Mouse (Mus musculus): ENCODE measurements around the gene Gm9964. TPM values are rescaled to one million over a fixed set of nuclear protein-coding genes. Genes with fewer than 3 reads are reported as not detected.

Gene Gm9964
- polyA plus RNA-seq, 1 experiment: not detected

GRCm38 (mm10) chr11:79252881-79253541 lies 43.7 kb downstream of the Gm9964 start:
- Histone ChIP-seq H3K27me3 (ENCODE audit: control insufficient read depth) (peaks cover 14% of the 10 kb centered on the region), H3K36me3 (ENCODE audit: control insufficient read depth) (peaks cover 40% of the 10 kb centered on the region), H3K4me3 (replicated peaks) (peak overlapping the region; percentile 99), H3K4me1 (ENCODE audit: control insufficient read depth) (peaks cover 37% of the 10 kb centered on the region), H3K9me3 (ENCODE audit: control insufficient read depth, low read length) (peaks cover 3% of the 10 kb centered on the region; the same call in 1 of the 2 replicates)
- TF ChIP-seq GATA1 (IDR thresholded peaks at IDR 0.05; ENCODE audit: low read length) (no peak), TAL1 (IDR thresholded peaks at IDR 0.05; ENCODE audit: low read length) (no peak)

Other genes with a start within 250 kb of the Gm9964 start
- gene Ksr1, start 150.5 kb downstream of the Gm9964 start, polyA plus RNA-seq (2012): 4.0 and 4.4 TPM in 2 replicates
- 2.4 and 2.9 TPM in 2 replicates for gene Wsb1, start 42.2 kb downstream of the Gm9964 start, polyA plus RNA-seq (2012)
- gene Nf1, start 42.8 kb upstream of the Gm9964 start, polyA plus RNA-seq (2012): 0.20 and 0.22 TPM in 2 replicates
- not detected in 2 replicates for gene Omg, start 207.2 kb upstream of the Gm9964 start, polyA plus RNA-seq (2012)
- 0.04 TPM in 1 of 2 replicates, not detected in the other for gene Evi2b, start 226.9 kb upstream of the Gm9964 start, polyA plus RNA-seq (2012)
- 0.01 TPM in 1 of 2 replicates, not detected in the other for gene Evi2, start 233.7 kb upstream of the Gm9964 start, polyA plus RNA-seq (2012)
- gene Evi2a, start 233.7 kb upstream of the Gm9964 start, polyA plus RNA-seq (2012): 0.04 TPM in 1 of 2 replicates, not detected in the other